Mouse (Mus musculus) erythroblast, embryonic 14.5 days (primary cell): ENCODE results near the gene Extl2.

ENCODE experiments used
- GATA1 ChIP-seq: IDR thresholded peaks from 2 replicates; pipeline ENCODE4 v1.6.1; 2012; ENCODE audit warnings: low read length, inconsistent platforms, mixed read lengths
- TAL1 ChIP-seq: IDR thresholded peaks from 3 replicates; pipeline ENCODE4 v1.6.1; 2012; ENCODE audit warnings: low read length, inconsistent platforms, mixed read lengths

DNA sequence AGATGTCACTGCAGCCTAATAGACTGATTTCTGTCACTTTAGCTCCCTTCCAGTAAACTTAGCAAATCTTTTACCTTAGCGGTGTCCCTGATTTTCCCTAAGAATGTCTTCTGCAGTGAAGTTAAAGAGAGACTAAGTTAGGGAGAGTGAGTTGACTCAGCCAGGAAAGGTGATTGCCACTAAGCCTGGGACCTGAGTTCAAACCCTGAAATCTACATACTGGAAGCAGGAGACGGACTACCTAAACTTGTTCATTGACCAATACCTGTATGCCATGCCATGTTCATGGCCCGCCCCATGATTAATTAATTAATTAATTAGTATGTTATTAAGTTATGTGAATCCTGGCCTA is 26.6 kb downstream of the Extl2 start:
- TF ChIP-seq GATA1 (no peak), TAL1 (no peak)
